Mouse (Mus musculus) right cerebral cortex, adult 18-20 months (tissue): ENCODE measurements around the gene Rap1a.

Source experiments
- DNase-seq: peaks from one replicate; pipeline ENCODE4 v3.0.0; 2022; ENCODE audit warnings: mixed read lengths

Gene Rap1a

DNA sequence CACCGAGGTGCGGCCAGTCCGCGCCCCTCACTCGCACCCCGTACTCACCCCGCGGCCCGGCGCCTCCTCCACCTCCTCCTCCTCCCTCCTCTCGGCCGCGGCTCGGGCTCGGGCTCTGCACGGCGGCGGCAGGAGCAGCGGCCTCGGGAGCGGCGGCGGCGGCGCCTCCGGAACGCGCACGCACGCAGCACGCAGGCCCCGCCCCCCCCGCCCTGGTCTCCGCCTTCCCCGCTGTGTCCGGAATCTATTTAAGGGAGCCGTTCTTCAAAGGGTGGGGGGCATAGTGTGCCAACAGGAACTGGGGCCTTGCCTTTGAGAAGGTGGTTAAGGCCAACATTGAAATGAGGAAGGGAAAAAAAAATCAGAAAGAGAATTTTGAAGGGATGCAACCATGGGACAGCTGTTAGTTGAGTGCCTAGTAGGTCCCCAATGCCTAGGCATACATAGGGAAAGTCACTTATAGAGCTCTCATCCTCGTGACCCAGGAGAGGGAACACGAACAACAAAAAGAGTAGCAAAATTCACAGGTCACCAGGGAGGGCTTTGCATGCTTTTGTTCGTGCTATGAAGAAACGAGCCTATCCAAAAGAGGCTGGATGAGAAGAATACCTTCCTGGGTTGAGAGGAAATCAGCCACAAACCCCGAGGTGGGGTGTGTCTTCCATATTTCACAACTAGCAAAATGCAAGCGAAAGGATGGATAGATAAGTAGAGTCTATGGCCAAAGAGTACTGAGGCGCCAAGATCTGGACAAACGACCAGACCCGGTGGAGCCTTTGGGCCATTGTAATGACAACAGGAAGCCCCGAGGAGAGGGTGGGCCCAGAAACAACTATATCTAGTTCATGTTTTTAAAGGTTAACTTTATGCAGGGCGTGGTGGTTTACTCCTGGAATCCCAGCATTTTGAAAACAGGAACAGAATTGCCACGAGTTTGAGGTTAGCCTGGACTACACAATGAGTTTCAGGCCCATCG lies at the start of gene Rap1a:
TSS of gene Rap1a (minus strand) at position 146 of the 976 bp plus-strand sequence.
- DNase-seq: peak; percentile 74

DNA sequence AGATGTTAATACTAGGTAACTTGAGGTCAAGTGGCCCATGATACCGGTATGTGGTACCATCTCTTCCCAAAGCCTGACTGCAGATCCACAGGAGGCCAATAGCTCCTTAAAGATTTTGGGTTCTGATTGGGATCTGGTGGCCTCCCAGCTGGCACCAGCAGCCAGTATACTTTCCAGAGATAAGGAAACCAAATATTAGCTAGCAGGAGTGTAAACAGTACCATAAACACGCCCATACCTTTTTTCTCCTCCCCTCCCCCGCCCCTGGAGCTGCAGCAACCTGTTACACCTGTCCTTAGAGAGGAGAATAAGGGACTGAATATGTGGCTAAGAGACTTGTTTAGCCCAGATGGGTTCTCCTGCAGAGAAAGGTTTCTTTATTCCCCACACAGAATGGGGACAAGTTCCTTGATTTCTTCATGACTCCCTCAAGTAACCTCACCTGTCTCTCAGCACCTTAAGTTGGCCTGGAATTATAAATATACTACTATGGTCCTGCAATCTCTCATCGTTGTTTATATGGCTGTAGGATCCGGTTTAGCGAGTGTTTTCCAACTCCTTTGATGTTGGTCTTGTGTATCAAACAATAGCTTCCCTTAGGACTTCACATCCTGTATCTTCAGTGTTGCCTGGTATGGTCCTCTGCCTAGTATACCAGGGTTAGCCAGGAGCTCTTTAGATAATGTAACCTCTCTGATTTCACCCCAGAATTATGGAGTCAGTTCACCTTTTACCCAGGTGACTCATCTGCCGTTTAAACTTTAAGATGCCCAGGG lies 45.3 kb upstream of the Rap1a start:
- no peak for DNase-seq

DNA sequence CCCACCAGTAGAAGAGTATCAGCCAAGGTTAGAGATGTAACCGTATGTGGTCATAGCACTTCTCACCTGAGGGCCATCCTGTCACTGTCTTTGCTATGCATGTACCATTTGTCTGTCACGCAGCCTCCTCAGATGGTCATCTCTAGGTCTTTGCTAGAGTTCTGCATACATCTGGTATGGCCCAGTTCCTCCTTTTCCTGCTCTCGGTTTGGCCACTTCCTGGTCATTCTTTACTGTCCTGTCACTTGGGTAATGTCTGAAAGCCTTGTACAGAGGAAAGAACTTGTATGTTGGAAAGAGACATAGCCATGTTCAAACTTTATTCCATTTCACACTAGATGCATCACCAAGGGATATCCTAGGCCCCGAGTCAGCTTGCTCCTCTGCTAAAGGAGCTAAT lies 38.7 kb upstream of the Rap1a start:
- DNase-seq: no peak

DNA sequence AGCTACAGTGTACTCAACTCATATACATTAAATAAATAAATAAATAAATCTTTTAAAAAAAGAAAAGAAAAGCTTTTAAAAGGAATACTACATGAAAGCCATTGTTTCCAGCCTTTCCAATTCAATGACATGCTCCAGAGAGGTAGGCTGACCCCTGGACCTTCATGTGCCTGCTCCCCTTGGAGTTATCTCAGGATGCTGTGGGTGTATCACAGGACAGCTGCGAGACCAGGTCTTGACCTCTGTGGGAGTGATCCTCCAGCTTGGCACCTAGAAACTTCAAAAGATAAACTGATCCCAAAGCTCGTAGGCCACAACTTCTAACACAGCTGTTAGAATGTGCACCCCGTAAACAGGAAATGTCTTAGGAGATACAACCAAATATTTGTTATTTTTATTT lies 37.5 kb upstream of the Rap1a start:
- DNase-seq: no peak

DNA sequence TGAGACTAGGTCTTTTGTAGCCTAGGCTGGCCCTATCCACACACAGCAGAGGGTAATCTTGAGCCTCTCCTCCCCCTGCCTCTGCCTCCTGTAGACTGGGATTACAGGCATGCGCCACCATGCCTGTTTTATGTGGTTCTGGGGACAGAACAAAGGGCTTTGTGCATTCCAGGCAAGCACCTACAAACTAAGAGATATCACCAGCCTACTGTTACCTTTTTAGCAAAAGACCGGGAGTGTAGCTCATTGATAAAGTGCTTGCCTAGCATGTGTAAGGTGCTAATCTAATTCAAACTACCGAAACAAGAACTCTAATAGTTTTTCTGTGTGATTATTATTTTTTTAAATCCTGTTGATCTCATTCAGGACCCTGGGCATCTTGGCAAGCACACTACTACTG lies 35.7 kb upstream of the Rap1a start:
- no peak for DNase-seq

DNA sequence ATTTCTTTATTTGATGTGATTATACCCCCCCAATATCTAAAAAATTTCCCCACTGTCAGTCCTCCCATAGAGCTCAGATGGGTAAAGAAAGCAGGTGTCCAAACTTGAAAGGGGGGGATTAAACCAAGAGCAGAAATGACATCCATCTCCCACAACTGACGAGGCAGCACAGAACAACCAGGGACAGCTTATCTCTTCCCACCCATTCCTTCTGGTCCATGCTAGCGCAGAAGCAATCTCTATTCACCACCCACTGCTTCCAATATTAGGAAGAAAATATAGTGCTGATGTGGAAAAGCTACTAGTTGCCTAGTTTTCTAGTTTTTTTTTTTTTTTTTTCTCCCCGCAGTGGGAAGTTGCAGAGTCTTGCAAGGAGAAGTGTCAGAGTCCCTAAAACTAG lies 34.7 kb upstream of the Rap1a start:
- no peak for DNase-seq

DNA sequence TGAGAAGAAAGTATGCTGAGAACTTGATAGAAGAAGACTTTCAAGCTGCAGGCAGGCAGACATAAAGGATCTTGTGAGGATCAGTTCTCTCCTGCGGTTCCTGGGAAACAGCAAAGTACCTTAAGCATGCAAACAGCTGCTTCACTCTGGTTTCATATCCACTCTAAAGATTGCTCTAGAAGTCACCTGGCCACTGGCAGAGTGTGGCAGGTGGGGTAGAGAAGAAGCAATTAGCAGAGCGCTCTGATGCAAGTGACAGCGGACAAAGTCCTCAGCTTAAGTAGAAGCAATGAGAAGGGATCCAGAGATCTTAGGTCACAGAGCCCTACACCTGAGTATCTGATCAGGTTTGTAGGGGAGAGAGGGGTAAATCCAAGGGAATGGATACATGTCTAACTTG lies 30.4 kb upstream of the Rap1a start:
- no peak for DNase-seq

DNA sequence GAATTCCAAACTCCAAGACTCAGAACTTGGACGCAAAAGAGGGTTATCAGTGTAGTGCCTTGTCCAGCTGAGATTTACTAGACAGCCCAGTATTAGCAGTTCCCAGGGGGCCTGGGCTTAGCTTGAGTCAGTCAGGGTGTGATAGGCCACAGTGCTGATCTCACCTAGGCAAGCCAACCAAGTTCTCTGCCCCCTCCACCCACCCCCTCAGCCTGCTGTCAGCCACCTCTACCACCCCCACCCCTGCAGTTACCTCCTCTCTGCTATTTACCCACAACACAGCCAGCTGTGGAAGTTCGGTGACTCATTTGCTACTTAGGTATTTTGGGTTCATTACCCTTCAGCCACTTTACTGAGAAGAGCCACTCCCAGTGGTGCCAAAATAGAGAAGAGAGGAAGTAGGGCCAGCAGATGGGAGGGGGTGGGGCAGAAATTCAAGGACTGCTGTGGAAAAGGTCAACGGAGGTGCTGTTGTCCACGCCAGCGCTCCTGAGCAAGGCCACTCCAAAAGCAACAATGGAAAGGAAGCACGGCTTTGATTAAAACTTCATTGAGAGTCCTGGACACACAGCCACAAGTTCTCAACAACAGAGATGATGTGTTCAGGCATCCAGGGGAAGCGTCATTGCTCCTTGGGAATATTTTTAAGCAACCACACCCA lies 24.5 kb upstream of the Rap1a start:
- DNase-seq: no peak

DNA sequence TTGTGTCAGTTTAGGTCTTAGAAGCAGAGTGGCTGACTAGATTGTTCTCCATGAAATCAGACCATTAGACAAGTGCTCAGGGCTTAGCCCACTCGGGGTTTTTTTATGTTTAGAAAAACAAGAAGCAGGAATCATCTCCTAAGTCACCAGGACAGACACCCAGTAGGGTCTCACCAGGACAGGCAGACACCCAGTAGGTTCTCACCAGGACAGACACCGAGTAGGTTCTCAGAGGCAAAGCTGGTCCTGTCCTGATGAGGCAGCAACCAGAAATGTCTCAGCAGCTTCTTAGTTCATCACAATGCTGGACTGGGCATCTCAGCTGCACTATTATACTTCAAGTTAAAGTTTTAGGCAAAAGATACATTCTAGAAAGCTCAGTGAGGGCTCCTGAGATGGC lies 23.6 kb upstream of the Rap1a start:
- no peak for DNase-seq

DNA sequence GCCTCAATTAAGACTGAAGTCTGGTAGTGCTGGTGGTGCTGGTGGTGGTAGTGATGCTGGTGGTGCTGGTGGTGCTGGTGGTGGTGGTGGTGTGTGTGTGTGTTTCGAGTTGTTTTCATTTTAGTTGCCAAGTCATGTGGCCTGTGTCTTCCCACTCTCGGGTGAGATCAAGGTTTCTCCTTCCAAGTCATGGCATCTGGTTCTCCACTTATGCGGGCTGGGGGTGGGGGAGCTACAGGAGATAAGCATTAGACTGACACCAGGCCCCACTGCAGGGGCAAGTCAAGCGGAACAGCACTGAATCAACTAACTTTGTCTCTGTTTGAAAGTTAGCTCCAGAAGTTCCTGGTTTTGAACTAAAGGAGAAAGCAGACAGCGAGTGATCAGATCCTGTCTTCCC lies 23.0 kb upstream of the Rap1a start:
- DNase-seq: no peak

DNA sequence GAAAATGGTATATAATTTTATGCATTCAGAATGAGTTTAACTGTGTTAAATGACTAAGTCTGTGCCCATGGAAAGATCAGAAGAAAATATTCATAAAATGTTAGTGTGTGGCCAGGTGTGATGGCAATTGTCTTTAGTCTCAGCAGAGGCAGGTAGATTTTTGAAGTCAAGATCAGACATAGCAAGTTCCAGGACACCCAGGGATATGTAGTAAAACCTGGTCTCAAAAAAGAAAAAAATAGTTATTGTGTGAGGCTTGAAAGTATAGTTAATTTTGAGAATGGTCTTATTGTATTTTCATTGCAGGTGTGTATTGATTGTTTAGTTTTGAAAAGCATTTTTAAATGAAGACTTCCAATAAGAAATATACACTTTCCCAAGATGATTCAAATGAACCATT lies 22.5 kb upstream of the Rap1a start:
- no peak for DNase-seq

DNA sequence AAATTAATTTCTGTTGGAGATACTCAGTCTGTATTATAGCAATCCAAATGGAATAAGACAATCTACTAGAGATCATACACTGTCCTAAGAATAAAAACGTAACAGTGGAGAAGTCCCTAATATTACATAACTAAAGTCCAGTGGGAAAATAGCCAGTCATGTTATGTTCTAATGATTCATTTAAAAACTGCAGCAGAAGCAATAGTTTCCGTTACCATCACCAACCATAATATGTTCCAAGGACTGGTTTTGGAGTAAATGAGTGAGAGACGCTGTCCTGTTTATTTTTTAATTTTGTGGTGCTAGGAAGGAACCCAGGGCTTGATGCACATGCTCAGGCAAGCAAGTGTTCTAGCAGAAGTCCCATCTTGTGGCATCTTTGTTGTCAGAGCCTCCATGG lies 20.4 kb upstream of the Rap1a start:
- no peak for DNase-seq

DNA sequence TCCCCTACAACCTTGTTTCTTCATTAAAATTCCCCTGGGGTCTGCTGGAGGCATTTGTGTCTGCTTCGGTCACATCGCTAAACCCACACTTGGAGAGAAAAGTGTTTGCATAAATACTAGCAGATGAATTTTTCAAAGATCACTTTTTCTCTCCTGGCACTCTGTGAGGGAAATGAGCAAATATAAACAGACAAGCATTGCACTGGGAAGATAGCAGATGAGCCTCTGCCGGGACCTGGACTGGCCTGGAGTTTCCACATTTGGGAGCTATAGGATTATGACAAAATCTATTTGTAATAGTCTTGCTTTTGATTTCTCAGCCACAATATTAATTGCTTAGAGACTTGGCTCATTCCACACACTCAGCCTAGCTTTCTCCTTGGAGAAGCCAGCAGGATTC lies 19.1 kb upstream of the Rap1a start:
- DNase-seq: no peak

DNA sequence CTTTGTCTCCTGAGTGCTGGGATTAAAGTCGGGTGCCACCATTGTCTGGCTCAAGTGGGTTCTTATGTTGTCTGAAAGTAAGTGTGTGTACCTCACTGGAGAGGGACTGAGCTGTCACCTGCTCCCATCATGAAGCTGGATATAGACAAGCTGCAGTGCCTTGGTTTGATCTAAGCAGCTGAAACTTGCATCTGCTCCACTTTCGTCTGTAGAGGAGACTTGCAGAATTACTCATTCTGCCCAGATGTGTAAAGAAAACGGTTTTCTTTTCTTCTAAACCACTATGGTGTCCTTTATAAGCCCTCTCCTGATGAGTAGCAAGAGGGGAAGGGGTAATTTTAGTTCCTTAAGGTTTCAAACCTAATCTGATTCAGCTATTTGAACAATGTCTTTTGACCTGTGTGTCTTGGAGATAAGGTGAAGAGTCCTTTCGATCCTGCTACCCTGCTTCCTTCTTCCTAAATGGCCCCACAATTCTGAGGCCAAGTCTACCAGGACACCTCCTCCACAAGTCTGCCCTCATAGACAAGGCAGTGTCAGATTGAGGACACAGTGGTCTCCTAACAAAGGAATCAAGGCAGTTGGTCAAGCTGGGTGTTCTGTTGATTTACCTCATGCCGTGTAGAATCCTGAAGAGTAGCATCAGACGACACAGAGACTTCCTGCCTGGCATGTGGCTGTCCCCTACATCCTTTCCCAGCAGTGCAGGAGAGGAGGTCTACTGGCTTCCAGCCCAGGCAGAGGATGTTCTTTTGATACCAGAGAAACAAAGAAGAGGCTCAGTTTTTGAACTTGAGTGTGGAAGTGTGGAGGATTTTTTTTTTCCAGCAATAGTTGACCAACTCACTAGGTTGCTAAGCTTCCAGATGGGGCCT lies 17.2 kb upstream of the Rap1a start:
- no peak for DNase-seq

DNA sequence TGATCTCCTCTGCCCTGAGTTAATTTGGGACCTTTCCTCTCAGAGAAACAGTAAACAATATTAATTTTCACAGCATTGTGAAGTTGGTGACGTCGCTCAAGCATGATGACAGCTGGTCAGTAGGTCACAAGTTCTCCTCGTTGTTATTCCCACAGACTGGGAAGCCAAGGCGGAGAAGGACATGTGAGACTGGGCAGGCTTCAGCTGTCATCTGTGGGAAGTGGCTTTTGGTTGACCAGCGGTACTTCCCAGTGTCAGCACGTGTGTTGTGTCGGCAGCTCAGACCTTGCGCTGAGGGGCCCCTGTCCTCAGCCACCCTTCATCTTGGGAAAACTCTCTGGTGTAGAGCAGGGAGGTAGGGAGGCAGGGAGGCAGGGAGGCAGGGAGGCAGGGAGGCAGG lies 15.0 kb upstream of the Rap1a start:
- DNase-seq: no peak

DNA sequence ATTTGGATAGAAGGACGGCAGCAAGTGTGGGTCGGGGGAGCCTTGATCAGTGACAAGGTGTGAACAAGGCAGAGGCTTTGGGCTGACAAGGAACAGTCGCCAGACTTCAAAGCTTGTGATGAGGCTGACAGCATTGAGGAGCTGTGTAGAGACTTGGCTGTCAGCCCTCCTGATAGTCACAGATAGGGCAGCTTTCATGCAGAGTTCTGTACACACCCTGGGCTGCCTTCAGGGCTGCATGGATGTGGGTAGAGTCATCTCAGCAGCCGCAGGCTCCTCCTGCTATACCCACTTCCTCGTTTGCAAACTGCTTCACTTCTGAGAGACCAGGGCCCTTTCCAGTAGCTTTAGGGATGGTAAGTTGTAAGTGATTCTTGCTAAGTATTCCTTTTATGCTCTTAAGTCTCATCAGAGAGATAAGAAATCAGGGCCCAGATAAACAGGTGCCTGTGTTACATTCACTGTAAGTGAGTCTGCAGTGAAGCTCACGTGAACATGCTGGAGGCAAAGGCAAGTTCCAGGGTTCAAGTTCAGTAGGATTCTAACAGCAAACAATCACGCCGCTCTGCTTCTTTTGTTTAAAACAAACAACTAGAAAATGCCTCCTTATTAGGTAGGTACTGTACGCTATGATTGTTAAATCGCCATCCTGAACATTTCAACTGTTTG lies 14.2 kb upstream of the Rap1a start:
- DNase-seq: no peak

DNA sequence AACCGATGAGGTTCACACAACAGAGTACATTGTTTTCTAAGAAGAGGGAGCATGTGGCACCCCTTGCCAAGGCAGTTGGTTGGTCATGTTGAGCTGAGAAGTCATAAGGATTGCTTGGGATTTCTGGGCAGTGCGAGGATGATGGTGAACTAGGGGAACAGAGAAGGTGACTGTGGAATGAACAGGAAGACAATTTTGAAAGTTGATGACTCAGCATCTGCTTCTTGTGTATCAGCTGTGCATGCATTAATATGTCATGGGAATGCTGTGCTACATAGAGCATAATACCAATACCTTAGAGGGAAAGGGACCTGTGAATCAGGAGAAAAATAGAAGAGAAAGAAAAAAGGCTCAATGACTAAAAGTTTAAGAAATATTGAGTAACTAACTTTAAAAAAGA lies 10.0 kb upstream of the Rap1a start:
- no peak for DNase-seq

DNA sequence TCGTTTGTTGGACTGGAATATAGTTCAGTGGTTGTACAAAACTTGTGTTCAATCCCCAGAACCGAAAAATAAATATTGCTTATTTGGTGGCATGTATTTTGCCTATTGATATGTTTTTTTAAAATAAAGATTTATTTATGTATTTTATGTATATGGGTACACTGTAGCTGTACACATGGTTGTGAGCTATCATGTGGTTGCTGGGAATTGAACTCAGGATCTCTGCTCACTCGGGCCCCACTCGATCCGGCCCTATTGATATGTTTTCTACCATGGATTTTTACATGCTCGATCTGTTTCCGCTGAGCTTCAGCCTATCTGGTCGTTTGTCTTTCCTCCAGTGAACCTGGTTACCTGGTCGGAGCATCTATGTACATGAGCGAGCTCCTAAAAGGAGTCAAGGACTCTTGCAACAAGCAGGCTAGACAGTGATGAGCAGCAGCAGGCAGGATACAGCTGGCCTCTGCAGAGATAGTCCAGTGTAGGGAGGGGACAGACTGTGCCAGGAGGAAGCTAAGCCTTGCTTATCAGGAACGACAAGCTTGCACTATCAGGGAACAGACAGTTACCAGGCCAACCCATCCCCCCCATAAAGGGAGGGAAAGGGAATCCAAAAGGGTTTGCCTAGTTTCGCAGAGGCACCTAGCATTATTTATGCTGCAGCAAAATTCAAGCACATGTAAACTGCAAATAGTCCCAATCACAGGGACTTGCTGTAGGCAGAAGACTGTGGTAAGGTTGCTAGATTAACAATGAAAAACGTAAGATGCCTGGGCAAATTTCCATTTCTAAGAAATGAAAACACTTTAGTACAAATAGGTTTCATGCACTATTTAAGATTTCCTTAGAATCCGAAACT lies 7.3 kb upstream of the Rap1a start:
- no peak for DNase-seq

DNA sequence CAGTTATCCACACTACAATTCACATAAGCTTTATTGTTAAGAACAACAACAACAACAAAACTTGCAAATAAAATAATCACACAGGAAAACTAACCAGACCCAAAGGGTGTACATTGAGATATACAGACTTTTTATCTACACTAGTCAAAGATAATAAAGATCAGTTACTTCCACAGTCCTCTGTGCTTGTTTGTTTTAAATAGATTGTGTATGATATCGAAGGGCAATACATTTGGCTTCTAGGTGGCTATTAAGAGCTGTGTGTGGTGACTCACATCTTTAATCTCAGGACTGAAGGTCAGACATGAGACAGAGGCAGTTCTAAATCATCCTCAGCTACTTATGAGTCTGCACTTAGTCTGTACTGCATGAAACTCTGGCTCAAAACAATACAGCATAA lies 6.5 kb upstream of the Rap1a start:
- DNase-seq: no peak

DNA sequence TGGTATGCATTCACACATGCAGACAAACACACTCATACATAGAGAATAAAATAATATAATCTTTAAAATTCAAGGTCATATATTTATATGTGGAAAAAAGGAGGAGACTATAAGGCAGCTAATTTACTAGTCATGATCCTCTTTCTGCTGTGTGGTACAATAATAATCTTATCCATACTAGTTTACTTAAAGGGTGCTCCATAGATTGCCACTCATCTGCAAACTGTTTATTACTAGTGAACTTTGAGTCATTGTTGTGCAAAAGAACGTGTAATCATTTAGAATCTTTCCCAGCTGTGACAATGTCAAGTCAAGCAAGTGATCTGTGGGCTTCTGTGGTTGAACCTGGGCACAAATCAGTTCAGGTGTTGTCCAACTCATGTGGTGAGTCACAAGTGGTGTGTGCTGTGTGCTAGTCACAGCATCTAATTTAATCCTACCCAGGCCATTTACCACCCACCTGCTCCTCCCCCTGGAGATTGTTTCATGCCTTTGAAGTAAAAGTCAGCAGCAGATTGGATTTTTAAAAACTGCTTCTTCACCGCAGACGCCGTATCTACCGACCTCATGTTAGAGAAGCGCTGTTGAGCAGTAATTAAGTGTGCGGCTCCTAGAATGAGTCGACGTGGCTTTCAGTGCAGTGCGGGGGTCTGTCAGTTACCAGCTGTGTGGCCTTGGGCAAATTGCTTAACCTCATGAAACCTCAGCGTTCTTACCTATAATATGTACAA lies 5.5 kb upstream of the Rap1a start:
- peak; percentile 36 for DNase-seq
